Comparison of ENCODE assay signal across 8 mouse cellular contexts in genomic region chr11:78164924-78165760, GRCm38 (mm10). TPM values are rescaled to one million over a fixed set of nuclear protein-coding genes. Genes with fewer than 3 reads are reported as not detected.
DNase-seq lines count a peak whose midpoint lies in the region; ATAC-seq and TF ChIP-seq lines count a peak whose summit lies in the region.

TSS of gene Traf4 (minus strand) at chr11:78165589.

- WGBS in liver, embryonic 11.5 days, result under 1% methylated on average over 78 of the region's 78 CpGs

- H3K4me2 ChIP-seq in liver, embryonic 11.5 days, result peak within 1 kb of the TSS; percentile 97
- peak within 1 kb of the TSS; percentile 99 for H3K4me2 ChIP-seq in myocyte (ENCODE audit: low read depth)

- no peaks in the 10 kb centered on the region for H3K27me3 ChIP-seq in liver, embryonic 11.5 days (replicated peaks; ENCODE audit: control insufficient read depth, insufficient read depth, low read length)
- no peaks in the 10 kb centered on the region for H3K27me3 ChIP-seq in myocyte (ENCODE audit: control insufficient read depth, insufficient read depth, insufficient read length)
- H3K27me3 ChIP-seq in splenic B cell, adult 2 months (ENCODE audit: control insufficient read depth, insufficient read depth, low read length, poor library complexity, severe bottlenecking), result no peaks in the 10 kb centered on the region

- peak within 1 kb of the TSS; percentile 92 for H3K27ac ChIP-seq in liver, embryonic 11.5 days (ENCODE audit: low read depth, low read length)

- TF ChIP-seq POLR2A in myocyte (IDR thresholded peaks at IDR 0.05; ENCODE audit: insufficient read length, low read depth), result peak; percentile 96

- peak within 1 kb of the TSS; percentile 99 for H3K9ac ChIP-seq in liver, embryonic 11.5 days (ENCODE audit: low read depth, low read length)

- H3K79me2 ChIP-seq in myocyte (ENCODE audit: control insufficient read depth, insufficient read depth), result peaks cover 48% of the 10 kb centered on the region

- no peaks in the 10 kb centered on the region for H3K9me3 ChIP-seq in liver, embryonic 11.5 days (ENCODE audit: control insufficient read depth, low read length)

- ATAC-seq in liver, embryonic 11.5 days (replicated peaks; ENCODE audit: low FRiP score), result peak; percentile 82

- peak within 1 kb of the TSS; percentile 98 for H3K4me3 ChIP-seq in liver, embryonic 11.5 days (ENCODE audit: low read depth, low read length)
- H3K4me3 ChIP-seq in myocyte, result peak within 1 kb of the TSS; percentile 100

- DNase-seq in 416B (ENCODE audit: low read depth), result peak; percentile 82
- peak; percentile 91 for DNase-seq in adrenal gland, adult 2 months
- DNase-seq in embryo, embryonic 9.5 days (ENCODE audit: extremely low spot score), result peak; percentile 90
- DNase-seq in heart, adult 18-20 months, result peak; percentile 88 to 90
- peak; percentile 74 for DNase-seq in kidney, adult 18-20 months
- peak; percentile 88 for DNase-seq in liver, embryonic 11.5 days (ENCODE audit: low spot score)
- DNase-seq in splenic B cell, adult 2 months (ENCODE audit: low read depth, low spot score), result peak; percentile 87

- peaks cover 57% of the 10 kb centered on the region for H3K4me1 ChIP-seq in liver, embryonic 11.5 days (replicated peaks; ENCODE audit: control insufficient read depth, insufficient read depth, low read length)

- H3K36me3 ChIP-seq in liver, embryonic 11.5 days (ENCODE audit: control insufficient read depth, insufficient read depth, low read length), result peaks cover 21% of the 10 kb centered on the region
- H3K36me3 ChIP-seq in myocyte (ENCODE audit: control insufficient read depth, insufficient read depth), result peaks cover 15% of the 10 kb centered on the region
- peaks cover 1% of the 10 kb centered on the region; the same call in 1 of the 2 replicates for H3K36me3 ChIP-seq in splenic B cell, adult 2 months (ENCODE audit: control insufficient read depth, insufficient read depth, low read length, poor library complexity, severe bottlenecking)

- H3ac ChIP-seq in myocyte (ENCODE audit: control insufficient read depth, insufficient read length), result peak within 1 kb of the TSS; percentile 96

TF ChIP-seq in myocyte, 11 proteins besides CTCF, POLR2A, EP300 and RAD21:
- TF ChIP-seq E2F4 (IDR thresholded peaks at IDR 0.05; ENCODE audit: insufficient read depth) (no peak), POLR2AphosphoS2 (IDR thresholded peaks at IDR 0.05; ENCODE audit: insufficient read length, low read depth) (peak; percentile 83)

RNA-seq across cellular contexts. Expression of gene Traf4, which starts in this region (rescaled TPM):
- 10 to 100 TPM; 29.8 to 31.2 TPM for total RNA-seq in adrenal gland, adult 2 months (2021)
- polyA plus RNA-seq in adrenal gland, adult 2 months (2012; rRNA removed), result 128 and 131 TPM in 2 replicates
- total RNA-seq in heart, adult 18-20 months (2021), result 1 to 10 TPM; 3.2 to 4.6 TPM
- 53.8 and 57.6 TPM in 2 replicates for polyA plus RNA-seq in liver, embryonic 11.5 days (2014; fragmentation: Nextera tagmentation; extraction: Ambion mirVana)
- 206 TPM for polyA plus RNA-seq in myocyte (2012; fragmentation: generic; extraction: Trizol)

Comparison
In these comparisons a context has a peak if more than half of its experiments do, and no peak if none do; other contexts are left out.
1. Peak in every context shown above with its lines: DNase-seq, ATAC-seq, H3K4me3 ChIP-seq and H3K27ac ChIP-seq.
2. RNA of gene Traf4 (total RNA-seq): 29.8 to 31.2 TPM in adrenal gland, adult 2 months; 3.2 to 4.6 TPM in heart, adult 18-20 months; every median in the first group is over 4 times any median in the second.